Mouse (Mus musculus): ENCODE measurements around the gene Gad2. TPM values are rescaled to one million over a fixed set of nuclear protein-coding genes. Genes with fewer than 3 reads are reported as not detected.

Gene Gad2
- polyA plus RNA-seq, 1 experiment from 2014 or later: not detected

DNA sequence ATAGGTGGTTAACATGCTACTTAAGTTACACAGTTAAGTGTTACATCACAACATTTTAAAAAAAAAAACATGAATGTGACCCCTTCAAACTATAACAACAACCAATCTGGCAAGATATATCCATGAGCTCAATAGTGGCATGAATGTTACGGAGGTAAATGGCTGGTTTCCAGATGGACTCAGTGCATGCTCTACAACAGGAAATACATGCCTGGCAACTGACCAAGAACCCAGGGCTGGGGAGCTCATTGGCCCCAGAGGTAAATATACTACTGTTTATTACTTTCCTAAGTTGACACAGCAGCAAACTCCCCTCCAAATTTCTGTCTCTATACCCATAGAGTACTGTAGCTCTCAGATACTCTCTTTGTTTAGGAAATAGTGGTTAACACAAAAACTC lies 26.4 kb downstream of the Gad2 start:
- WGBS: 55% methylated on average over 1 of the region's 1 CpGs
- H3K27me3 ChIP-seq (replicated peaks; ENCODE audit: control insufficient read depth, insufficient read depth, low read length): no peaks in the 10 kb centered on the region
- no peak overlapping the region for H3K27ac ChIP-seq (ENCODE audit: low read depth, low read length)
- no peaks in the 10 kb centered on the region for H3K4me1 ChIP-seq (replicated peaks; ENCODE audit: control insufficient read depth, insufficient read depth, low read length)
- no peak for TF ChIP-seq CTCF (IDR thresholded peaks at IDR 0.05; ENCODE audit: low read depth)
- H3K36me3 ChIP-seq (ENCODE audit: control insufficient read depth, insufficient read depth): no peaks in the 10 kb centered on the region
- no peak overlapping the region for H3K4me3 ChIP-seq (ENCODE audit: low read depth, low read length)
- H3K4me2 ChIP-seq (replicated peaks; ENCODE audit: low read depth): no peak overlapping the region
- no peak for ATAC-seq
- no peak overlapping the region for H3K9ac ChIP-seq (ENCODE audit: low read depth, low read length)
- H3K9me3 ChIP-seq (ENCODE audit: control insufficient read depth): no peaks in the 10 kb centered on the region

GRCm38 (mm10) chr2:22651826-22652225 lies 29.8 kb downstream of the Gad2 start:
- ATAC-seq: no peak
- Histone ChIP-seq H3K36me3 (ENCODE audit: control insufficient read depth, insufficient read depth) (no peaks in the 10 kb centered on the region), H3K9me3 (ENCODE audit: control insufficient read depth) (no peaks in the 10 kb centered on the region), H3K4me2 (replicated peaks; ENCODE audit: low read depth) (no peak overlapping the region), H3K4me3 (ENCODE audit: low read depth, low read length) (no peak overlapping the region), H3K4me1 (replicated peaks; ENCODE audit: control insufficient read depth, insufficient read depth, low read length) (no peaks in the 10 kb centered on the region), H3K27ac (ENCODE audit: low read depth, low read length) (no peak overlapping the region), H3K9ac (ENCODE audit: low read depth, low read length) (no peak overlapping the region), H3K27me3 (replicated peaks; ENCODE audit: control insufficient read depth, insufficient read depth, low read length) (no peaks in the 10 kb centered on the region)
- TF ChIP-seq CTCF (IDR thresholded peaks at IDR 0.05; ENCODE audit: low read depth): no peak
- WGBS: 79% methylated on average over 4 of the region's 4 CpGs

DNA sequence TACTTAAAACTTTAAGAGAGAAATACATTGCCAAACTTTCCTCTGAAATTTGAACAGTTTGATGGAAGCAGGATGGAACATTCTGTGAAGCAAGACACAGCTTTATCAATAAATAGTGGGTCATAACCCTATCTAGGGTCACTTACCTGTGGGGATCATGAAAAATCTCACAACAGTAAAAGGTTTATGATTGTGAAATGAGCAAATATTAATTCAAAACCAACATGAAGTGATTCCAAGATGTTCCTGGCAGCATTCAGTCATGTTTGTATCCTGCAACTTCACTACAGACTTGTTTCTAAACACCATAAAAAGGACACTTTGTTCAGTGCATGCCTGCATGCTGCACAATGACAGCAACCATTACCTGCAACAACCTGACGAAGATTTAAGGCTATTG lies 41.7 kb downstream of the Gad2 start:
- Histone ChIP-seq H3K4me1 (replicated peaks; ENCODE audit: control insufficient read depth, insufficient read depth, low read length) (no peaks in the 10 kb centered on the region), H3K9ac (ENCODE audit: low read depth, low read length) (no peak overlapping the region), H3K4me2 (replicated peaks; ENCODE audit: low read depth) (no peak overlapping the region), H3K9me3 (ENCODE audit: control insufficient read depth) (no peaks in the 10 kb centered on the region), H3K27me3 (replicated peaks; ENCODE audit: control insufficient read depth, insufficient read depth, low read length) (no peaks in the 10 kb centered on the region), H3K4me3 (ENCODE audit: low read depth, low read length) (no peak overlapping the region), H3K27ac (ENCODE audit: low read depth, low read length) (no peak overlapping the region), H3K36me3 (ENCODE audit: control insufficient read depth, insufficient read depth) (no peaks in the 10 kb centered on the region)
- no peak for ATAC-seq
- WGBS: 63% methylated on average over 1 of the region's 1 CpGs
- TF ChIP-seq CTCF (IDR thresholded peaks at IDR 0.05; ENCODE audit: low read depth): no peak

DNA sequence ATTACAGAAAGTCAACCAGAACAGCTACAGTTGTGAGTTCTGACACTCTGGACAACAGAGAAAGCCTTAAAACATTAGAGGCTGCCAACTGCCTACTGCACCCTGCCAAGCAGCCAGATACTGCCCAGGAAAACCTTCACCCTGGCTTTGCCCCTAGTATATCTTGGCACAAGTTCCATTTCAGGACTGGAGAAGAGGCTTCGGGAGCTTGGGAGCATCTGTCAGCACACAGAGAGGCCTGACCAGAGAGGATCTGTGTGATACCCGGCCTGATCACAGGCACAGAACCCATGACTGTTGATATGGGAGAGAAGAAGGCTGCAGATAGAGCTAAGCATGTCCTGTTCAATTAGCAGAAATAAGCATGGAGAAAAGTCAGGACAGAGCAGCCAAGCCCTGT lies 48.4 kb downstream of the Gad2 start:
- no peak overlapping the region for H3K4me2 ChIP-seq (replicated peaks; ENCODE audit: low read depth)
- H3K9ac ChIP-seq (ENCODE audit: low read depth, low read length): no peak overlapping the region
- H3K9me3 ChIP-seq (ENCODE audit: control insufficient read depth): no peaks in the 10 kb centered on the region
- ATAC-seq: no peak
- H3K4me1 ChIP-seq (replicated peaks; ENCODE audit: control insufficient read depth, insufficient read depth, low read length): no peaks in the 10 kb centered on the region
- H3K27me3 ChIP-seq (replicated peaks; ENCODE audit: control insufficient read depth, insufficient read depth, low read length): no peaks in the 10 kb centered on the region
- no peak overlapping the region for H3K27ac ChIP-seq (ENCODE audit: low read depth, low read length)
- H3K4me3 ChIP-seq (ENCODE audit: low read depth, low read length): no peak overlapping the region
- H3K36me3 ChIP-seq (ENCODE audit: control insufficient read depth, insufficient read depth): no peaks in the 10 kb centered on the region
- WGBS: 79% methylated on average over 2 of the region's 2 CpGs
- TF ChIP-seq CTCF (IDR thresholded peaks at IDR 0.05; ENCODE audit: low read depth): no peak

DNA sequence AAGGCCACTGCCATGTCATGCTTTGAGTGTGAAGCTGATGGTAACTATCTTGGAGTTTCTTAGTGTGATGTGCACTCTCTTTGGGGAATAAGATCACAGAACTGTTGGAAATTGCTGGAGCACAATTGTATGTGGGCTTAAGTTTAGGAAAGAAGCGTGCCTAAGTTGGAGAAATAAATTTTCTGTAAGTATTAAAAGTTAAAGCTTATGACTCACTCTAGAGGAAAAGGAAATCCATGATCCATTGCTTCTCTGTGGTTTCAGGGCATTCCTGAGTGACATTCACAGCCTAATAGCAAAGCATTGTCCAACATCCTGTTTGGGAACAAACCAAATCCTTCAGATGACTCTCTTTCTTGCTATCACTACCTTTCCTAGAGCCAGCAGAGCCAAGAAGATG lies 49.3 kb downstream of the Gad2 start:
- Histone ChIP-seq H3K4me3 (ENCODE audit: low read depth, low read length) (no peak overlapping the region), H3K4me2 (replicated peaks; ENCODE audit: low read depth) (no peak overlapping the region), H3K4me1 (replicated peaks; ENCODE audit: control insufficient read depth, insufficient read depth, low read length) (no peaks in the 10 kb centered on the region), H3K36me3 (ENCODE audit: control insufficient read depth, insufficient read depth) (no peaks in the 10 kb centered on the region), H3K9ac (ENCODE audit: low read depth, low read length) (no peak overlapping the region), H3K27ac (ENCODE audit: low read depth, low read length) (no peak overlapping the region), H3K27me3 (replicated peaks; ENCODE audit: control insufficient read depth, insufficient read depth, low read length) (no peaks in the 10 kb centered on the region), H3K9me3 (ENCODE audit: control insufficient read depth) (no peaks in the 10 kb centered on the region)
- no peak for ATAC-seq
- 74% methylated on average over 1 of the region's 1 CpGs for WGBS
- no peak for TF ChIP-seq CTCF (IDR thresholded peaks at IDR 0.05; ENCODE audit: low read depth)

DNA sequence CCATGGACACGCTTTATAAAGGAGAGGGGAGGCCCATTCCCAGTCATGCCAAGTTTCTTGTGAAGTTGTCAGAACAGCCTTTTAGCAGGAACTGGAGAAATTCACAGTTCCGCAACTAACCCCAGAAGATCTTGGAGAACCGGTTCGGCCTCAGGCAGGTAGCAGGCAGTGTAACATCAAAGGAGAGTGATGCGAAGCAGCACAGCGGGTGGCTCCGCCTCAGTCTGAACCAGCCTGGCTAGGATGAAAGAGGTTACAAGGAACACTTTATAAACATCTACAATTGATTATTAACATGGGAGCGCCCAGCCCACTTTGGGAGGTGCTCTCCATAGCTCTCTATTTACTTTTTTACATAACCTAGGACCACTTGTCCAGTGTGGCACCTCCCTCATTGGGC lies 55.1 kb downstream of the Gad2 start:
- WGBS: 13% methylated on average over 8 of the region's 8 CpGs
- no peaks in the 10 kb centered on the region for H3K36me3 ChIP-seq (ENCODE audit: control insufficient read depth, insufficient read depth)
- H3K4me1 ChIP-seq (replicated peaks; ENCODE audit: control insufficient read depth, insufficient read depth, low read length): no peaks in the 10 kb centered on the region; the same call in 1 of the 2 replicates
- TF ChIP-seq CTCF (IDR thresholded peaks at IDR 0.05; ENCODE audit: low read depth): no peak
- H3K9me3 ChIP-seq (ENCODE audit: control insufficient read depth): no peaks in the 10 kb centered on the region
- no peak overlapping the region for H3K4me3 ChIP-seq (ENCODE audit: low read depth, low read length)
- H3K27me3 ChIP-seq (replicated peaks; ENCODE audit: control insufficient read depth, insufficient read depth, low read length): no peaks in the 10 kb centered on the region
- no peak overlapping the region for H3K4me2 ChIP-seq (replicated peaks; ENCODE audit: low read depth)
- no peak overlapping the region for H3K27ac ChIP-seq (ENCODE audit: low read depth, low read length)
- ATAC-seq: peak; percentile 80
- H3K9ac ChIP-seq (ENCODE audit: low read depth, low read length): no peak overlapping the region

DNA sequence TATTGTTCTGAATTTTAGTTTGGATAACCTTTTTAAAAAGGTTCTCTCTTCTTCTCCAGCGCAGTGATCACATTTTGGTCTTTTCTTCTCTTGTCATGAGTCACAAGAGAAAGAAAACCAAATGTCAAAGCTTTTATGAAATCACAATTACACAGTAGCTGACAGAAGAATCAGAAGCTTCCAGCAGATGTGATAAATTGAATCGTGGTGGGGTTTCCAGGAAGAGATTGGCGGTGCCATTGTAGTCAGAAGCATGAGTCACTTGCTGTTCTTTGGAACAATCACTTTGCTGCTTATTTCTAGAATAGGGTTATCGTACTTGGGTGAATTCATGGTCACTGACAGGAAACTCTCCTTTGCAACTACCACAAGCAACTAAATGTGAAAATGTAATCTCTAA lies 57.9 kb downstream of the Gad2 start:
- H3K27me3 ChIP-seq (replicated peaks; ENCODE audit: control insufficient read depth, insufficient read depth, low read length): no peaks in the 10 kb centered on the region
- H3K9me3 ChIP-seq (ENCODE audit: control insufficient read depth): no peaks in the 10 kb centered on the region
- 65% methylated on average over 4 of the region's 4 CpGs for WGBS
- no peak overlapping the region for H3K4me2 ChIP-seq (replicated peaks; ENCODE audit: low read depth)
- ATAC-seq: no peak
- no peaks in the 10 kb centered on the region; the same call in 1 of the 2 replicates for H3K4me1 ChIP-seq (replicated peaks; ENCODE audit: control insufficient read depth, insufficient read depth, low read length)
- H3K27ac ChIP-seq (ENCODE audit: low read depth, low read length): no peak overlapping the region
- H3K4me3 ChIP-seq (ENCODE audit: low read depth, low read length): no peak overlapping the region
- H3K36me3 ChIP-seq (ENCODE audit: control insufficient read depth, insufficient read depth): no peaks in the 10 kb centered on the region
- H3K9ac ChIP-seq (ENCODE audit: low read depth, low read length): no peak overlapping the region
- TF ChIP-seq CTCF (IDR thresholded peaks at IDR 0.05; ENCODE audit: low read depth): no peak
